In genomic region chr3:81170073-81170809, GRCm38 (mm10) we compare ENCODE assay signal across 12 mouse cellular contexts.
"Had no signal": no experiment of that assay in that cellular context is flagged by ENCODE, and none has a peak within 500 bp of the region (broad histone marks: within the 10 kb centered on the region; RNA-seq: fewer than 3 reads in every experiment).

No protein-coding gene starts in this region.

- H3K4me3 ChIP-seq: left cerebral cortex, adult 2 months; limb, embryonic 12.5 days; midbrain, embryonic 13.5 days; myocyte; neural tube, embryonic 15.5 days had no signal

- H3K4me1 ChIP-seq: midbrain, embryonic 13.5 days; neural tube, embryonic 15.5 days had no signal

- DNase-seq: kidney, adult 8-10 months; lung, adult 18-20 months; right cerebral cortex, postnatal 4 days; spleen, adult 18-20 months; thymus, adult 18-20 months; thymus, postnatal 14 days had no signal

- H3K27ac ChIP-seq: left cerebral cortex, adult 2 months; limb, embryonic 12.5 days; liver, embryonic 14.5 days; midbrain, embryonic 13.5 days; neural tube, embryonic 15.5 days had no signal

- H3K27me3 ChIP-seq: limb, embryonic 12.5 days; midbrain, embryonic 13.5 days; neural tube, embryonic 15.5 days had no signal

- H3K9me3 ChIP-seq: limb, embryonic 12.5 days; midbrain, embryonic 13.5 days; neural tube, embryonic 15.5 days had no signal

- ATAC-seq: midbrain, embryonic 13.5 days had no signal

- H3K9ac ChIP-seq: limb, embryonic 12.5 days; liver, embryonic 14.5 days; midbrain, embryonic 13.5 days; neural tube, embryonic 15.5 days had no signal

- H3K4me2 ChIP-seq: limb, embryonic 12.5 days; midbrain, embryonic 13.5 days; neural tube, embryonic 15.5 days had no signal

- H3K36me3 ChIP-seq: midbrain, embryonic 13.5 days; neural tube, embryonic 15.5 days had no signal
